Mouse (Mus musculus): ENCODE results near the gene Yars. TPM values are rescaled to one million over a fixed set of nuclear protein-coding genes. Genes with fewer than 3 reads are reported as not detected.
A peak's percentile ranks its signal among the peaks of the same experiment; 100 is the strongest.

The Yars gene
- polyA plus RNA-seq, 1 experiment from 2014 or later = 13.2 TPM

DNA sequence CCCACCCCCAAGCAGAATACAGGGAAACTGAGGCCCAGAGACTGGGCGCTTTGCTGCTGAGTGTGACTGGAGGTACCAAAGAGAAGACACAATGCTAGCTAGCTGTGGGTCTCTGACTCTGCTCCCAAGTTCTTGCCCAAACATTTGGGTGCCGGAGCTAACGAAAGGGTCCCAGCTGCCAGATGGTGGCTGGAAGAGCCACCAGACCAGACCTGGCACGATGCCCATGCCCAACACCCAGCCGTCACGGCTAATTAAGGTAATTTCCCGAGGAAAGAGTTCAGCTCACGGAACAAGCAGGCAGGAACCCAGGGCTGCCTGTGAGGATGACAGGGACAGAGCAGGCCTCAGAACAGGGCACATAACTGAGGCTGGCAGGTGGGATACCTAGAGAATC, 38.4 kb downstream of the Yars start:
- peaks cover 19% of the 10 kb centered on the region for H3K36me3 ChIP-seq (ENCODE audit: inconsistent target)
- H3K27ac ChIP-seq = no peak overlapping the region
- 74% methylated on average over 8 of the region's 8 CpGs for WGBS (ENCODE audit: missing documents)
- no peak overlapping the region for H3K4me3 ChIP-seq (ENCODE audit: inconsistent target)
- peaks cover 79% of the 10 kb centered on the region for H3K79me2 ChIP-seq (ENCODE audit: inconsistent target)

DNA sequence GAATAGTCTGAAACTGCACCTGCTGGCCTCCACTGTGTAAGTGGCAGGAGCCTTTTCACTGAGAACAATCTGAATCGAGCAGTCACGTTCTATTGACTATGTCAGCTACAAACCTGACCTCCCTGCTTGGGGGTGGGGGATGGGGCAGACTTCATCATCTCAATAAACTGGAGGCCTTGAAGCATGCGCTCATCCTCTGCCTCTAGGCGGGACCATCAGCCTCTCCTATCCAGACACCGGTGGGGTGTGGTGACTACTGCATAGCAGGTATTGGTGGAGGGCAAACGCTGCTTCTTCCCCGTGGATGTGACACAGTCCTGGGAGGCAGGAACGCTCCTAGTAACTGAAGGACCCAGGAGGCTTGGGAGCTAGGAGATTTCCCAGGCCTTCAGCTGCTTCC, 41.4 kb downstream of the Yars start:
- Histone ChIP-seq H3K36me3 (ENCODE audit: inconsistent target) (peaks cover 2% of the 10 kb centered on the region; the same call in 1 of the 2 replicates), H3K79me2 (ENCODE audit: inconsistent target) (peaks cover 100% of the 10 kb centered on the region), H3K4me3 (ENCODE audit: inconsistent target) (no peak overlapping the region), H3K27ac (no peak overlapping the region)
- WGBS (ENCODE audit: missing documents) = 97% methylated on average over 8 of the region's 8 CpGs

- H3K79me2 ChIP-seq (ENCODE audit: inconsistent target) = peaks cover 100% of the 10 kb centered on the region
- no peak overlapping the region for H3K4me3 ChIP-seq (ENCODE audit: inconsistent target)
- no peaks in the 10 kb centered on the region for H3K36me3 ChIP-seq (ENCODE audit: inconsistent target)
- WGBS (ENCODE audit: missing documents) = 92% methylated on average over 10 of the region's 12 CpGs
- no peak overlapping the region for H3K27ac ChIP-seq
Measured at GRCm38 (mm10) chr4:129231594-129232450, 42.3 kb downstream of the Yars start.

GRCm38 (mm10) chr4:129232561-129233360, 43.2 kb downstream of the Yars start:
- WGBS (ENCODE audit: missing documents) = 92% methylated on average over 9 of the region's 9 CpGs
- no peaks in the 10 kb centered on the region for H3K36me3 ChIP-seq (ENCODE audit: inconsistent target)
- no peak overlapping the region for H3K27ac ChIP-seq
- peaks cover 100% of the 10 kb centered on the region for H3K79me2 ChIP-seq (ENCODE audit: inconsistent target)
- H3K4me3 ChIP-seq (ENCODE audit: inconsistent target) = no peak overlapping the region

- peaks cover 97% of the 10 kb centered on the region for H3K79me2 ChIP-seq (ENCODE audit: inconsistent target)
- no peak overlapping the region for H3K4me3 ChIP-seq (ENCODE audit: inconsistent target)
- WGBS (ENCODE audit: missing documents) = 40% methylated on average over 7 of the region's 7 CpGs
- peak overlapping the region; percentile 47 for H3K27ac ChIP-seq
- no peaks in the 10 kb centered on the region for H3K36me3 ChIP-seq (ENCODE audit: inconsistent target)
Measured at GRCm38 (mm10) chr4:129234488-129234887, 44.9 kb downstream of the Yars start.

DNA sequence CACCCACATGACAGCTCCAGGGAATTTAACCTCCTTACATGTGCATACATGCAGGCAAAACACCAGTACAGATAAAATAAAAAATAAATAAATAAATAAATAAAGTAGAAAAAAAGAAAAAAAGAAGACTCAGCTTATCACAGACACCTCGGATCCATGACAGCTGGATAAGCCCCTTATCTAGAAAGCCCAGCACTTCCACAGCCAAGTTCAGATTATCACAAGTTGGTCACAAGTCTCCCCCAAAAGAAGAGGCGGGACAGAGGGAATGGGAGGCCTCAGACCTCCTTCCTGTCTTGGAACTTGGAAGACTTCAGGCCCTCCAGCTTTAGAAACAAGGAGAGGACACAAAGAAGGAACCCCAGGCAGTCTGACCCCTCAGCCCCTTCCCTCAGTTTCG, 45.6 kb downstream of the Yars start:
- H3K79me2 ChIP-seq (ENCODE audit: inconsistent target) = peaks cover 97% of the 10 kb centered on the region
- H3K27ac ChIP-seq = no peak overlapping the region
- H3K4me3 ChIP-seq (ENCODE audit: inconsistent target) = no peak overlapping the region
- H3K36me3 ChIP-seq (ENCODE audit: inconsistent target) = no peaks in the 10 kb centered on the region
- 85% methylated on average over 2 of the region's 3 CpGs for WGBS (ENCODE audit: missing documents)

DNA sequence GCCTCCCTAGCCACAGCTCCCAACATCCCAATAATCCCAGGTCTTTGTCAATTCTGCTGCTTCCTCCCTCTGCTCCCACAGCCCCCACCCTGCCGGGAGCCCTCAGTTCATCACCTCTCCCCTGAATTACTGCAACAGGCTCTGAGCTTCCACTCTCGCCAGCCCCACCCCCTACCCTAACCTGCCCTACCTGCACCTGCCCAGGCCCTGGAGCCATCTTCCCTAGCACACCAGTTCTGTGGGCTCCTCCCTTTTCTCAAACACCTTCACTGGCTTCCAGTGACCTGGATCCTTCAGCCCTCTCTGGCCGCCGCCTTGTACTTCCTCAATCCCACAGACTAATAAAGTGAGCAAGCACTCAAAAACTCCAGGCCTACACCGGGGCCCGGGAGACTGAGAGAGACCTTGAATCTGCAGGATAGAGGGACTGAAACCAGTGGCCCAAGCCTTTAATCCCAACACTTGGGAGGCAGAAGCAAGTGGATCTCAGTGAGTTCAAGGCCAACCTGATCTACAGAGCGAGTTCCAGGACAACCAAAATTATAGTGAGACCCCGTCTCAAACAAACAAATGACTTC, 46.8 kb downstream of the Yars start:
- Histone ChIP-seq H3K36me3 (ENCODE audit: inconsistent target) (no peaks in the 10 kb centered on the region), H3K79me2 (ENCODE audit: inconsistent target) (peaks cover 97% of the 10 kb centered on the region), H3K4me3 (ENCODE audit: inconsistent target) (no peak overlapping the region), H3K27ac (no peak overlapping the region)
- WGBS (ENCODE audit: missing documents) = 65% methylated on average over 8 of the region's 8 CpGs

DNA sequence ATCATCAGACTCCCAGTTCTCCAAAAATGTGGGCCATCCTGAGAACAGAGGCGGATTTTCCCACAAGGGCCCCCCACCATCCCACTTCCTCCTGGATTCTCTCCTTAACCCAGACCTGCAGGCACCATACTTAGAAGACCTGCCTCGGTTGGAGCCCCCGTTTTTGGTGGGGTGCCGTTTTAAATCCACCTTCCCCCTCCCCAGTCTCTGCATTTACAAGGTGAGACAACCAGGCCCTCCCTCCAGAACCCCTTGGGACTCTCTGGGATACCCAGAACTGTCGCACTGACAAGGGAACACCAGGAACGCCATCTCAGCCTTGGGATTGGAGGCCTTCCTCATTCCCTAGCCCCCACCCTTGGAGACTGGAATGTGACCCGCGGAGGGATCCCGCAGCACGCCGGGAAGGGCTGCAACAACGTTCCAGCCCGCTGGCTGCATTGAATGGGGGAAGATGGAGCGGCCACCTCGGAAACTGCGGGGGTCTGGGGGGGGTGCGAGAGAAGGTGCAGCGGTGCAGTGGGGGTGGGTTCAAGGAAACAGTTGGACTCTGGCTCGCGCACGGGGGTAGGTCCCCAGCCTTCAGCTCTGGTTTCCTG, 48.4 kb downstream of the Yars start:
- H3K27ac ChIP-seq = no peak overlapping the region
- H3K79me2 ChIP-seq (ENCODE audit: inconsistent target) = peaks cover 97% of the 10 kb centered on the region
- H3K36me3 ChIP-seq (ENCODE audit: inconsistent target) = no peaks in the 10 kb centered on the region
- H3K4me3 ChIP-seq (ENCODE audit: inconsistent target) = no peak overlapping the region
- WGBS (ENCODE audit: missing documents) = 76% methylated on average over 14 of the region's 21 CpGs

DNA sequence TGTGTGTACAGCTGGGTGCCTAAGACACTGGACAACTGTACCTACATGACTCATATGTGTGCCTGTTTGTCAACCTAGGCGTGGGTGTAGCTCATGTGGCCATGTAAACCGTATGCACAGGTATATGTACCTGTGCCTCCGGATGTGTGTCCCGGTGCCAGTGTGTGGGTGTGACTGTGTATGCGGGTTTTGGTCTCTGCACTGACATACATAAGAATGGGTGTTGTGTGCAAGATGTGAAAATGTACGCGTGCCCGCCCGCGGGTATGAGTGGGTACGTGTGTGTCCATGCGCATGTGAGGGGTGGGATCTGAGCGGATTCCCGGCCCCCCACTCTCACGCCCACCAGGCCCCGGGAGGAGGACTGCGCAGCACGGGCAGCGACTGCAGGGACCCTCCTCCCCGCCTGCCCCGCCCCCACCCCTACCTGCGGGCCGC, 49.0 kb downstream of the Yars start:
- H3K4me3 ChIP-seq (ENCODE audit: inconsistent target) = no peak overlapping the region
- H3K36me3 ChIP-seq (ENCODE audit: inconsistent target) = no peaks in the 10 kb centered on the region
- 32% methylated on average over 19 of the region's 23 CpGs for WGBS (ENCODE audit: missing documents)
- no peak overlapping the region for H3K27ac ChIP-seq
- H3K79me2 ChIP-seq (ENCODE audit: inconsistent target) = peaks cover 97% of the 10 kb centered on the region

DNA sequence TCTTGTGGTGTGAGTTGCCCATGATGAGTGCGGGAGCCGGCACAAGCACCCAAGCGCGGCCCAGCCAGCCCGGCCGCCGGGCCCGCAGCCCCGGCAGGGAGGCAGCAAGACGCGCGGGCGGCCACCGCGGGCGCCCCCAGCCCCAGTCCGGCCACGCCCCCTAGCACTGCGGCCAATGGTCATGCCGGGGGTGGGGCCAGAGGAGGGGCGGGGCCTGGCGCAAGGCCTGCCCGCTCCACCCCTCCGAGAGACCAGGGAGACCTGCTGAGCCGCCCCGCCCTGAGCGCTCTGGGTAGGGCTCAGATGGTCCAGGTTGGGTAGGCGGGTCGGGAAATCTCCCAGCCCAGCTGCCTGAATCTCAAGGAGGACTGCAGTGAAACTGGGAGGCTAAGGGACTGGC, 49.5 kb downstream of the Yars start:
- Histone ChIP-seq H3K79me2 (ENCODE audit: inconsistent target) (peaks cover 97% of the 10 kb centered on the region), H3K36me3 (ENCODE audit: inconsistent target) (no peaks in the 10 kb centered on the region), H3K27ac (no peak overlapping the region), H3K4me3 (ENCODE audit: inconsistent target) (no peak overlapping the region; the same call in 1 of the 2 replicates)
- WGBS (ENCODE audit: missing documents) = 12% methylated on average over 28 of the region's 29 CpGs

- 40% methylated on average over 5 of the region's 7 CpGs for WGBS (ENCODE audit: missing documents)
- Histone ChIP-seq H3K79me2 (ENCODE audit: inconsistent target) (peaks cover 97% of the 10 kb centered on the region), H3K4me3 (ENCODE audit: inconsistent target) (no peak overlapping the region), H3K36me3 (ENCODE audit: inconsistent target) (no peaks in the 10 kb centered on the region), H3K27ac (no peak overlapping the region)
Measured at GRCm38 (mm10) chr4:129241898-129242297, 52.3 kb downstream of the Yars start.

DNA sequence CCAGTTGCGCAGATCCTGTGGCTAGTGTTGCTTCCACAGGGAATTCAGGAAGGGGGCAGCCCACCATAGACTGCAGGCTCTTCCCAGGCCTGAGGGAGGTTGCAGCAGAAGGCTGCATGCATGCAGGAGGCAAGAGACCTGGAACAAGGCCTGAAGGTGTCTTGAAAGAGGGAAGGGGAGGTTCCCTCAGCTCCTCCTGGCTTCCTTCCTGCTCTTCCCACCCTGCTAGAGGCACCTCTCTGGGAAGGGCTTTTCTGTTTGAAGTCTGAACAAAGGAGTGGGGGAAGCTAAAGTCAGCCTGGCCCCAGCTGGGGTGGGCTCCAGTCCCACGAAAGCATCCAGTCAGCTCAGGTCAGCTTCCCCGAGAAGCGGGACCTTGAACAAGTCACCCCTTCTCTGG, 52.8 kb downstream of the Yars start:
- Histone ChIP-seq H3K79me2 (ENCODE audit: inconsistent target) (peaks cover 97% of the 10 kb centered on the region), H3K4me3 (ENCODE audit: inconsistent target) (no peak overlapping the region), H3K27ac (no peak overlapping the region), H3K36me3 (ENCODE audit: inconsistent target) (no peaks in the 10 kb centered on the region)
- 90% methylated on average over 4 of the region's 4 CpGs for WGBS (ENCODE audit: missing documents)

- Histone ChIP-seq H3K4me3 (ENCODE audit: inconsistent target) (no peak overlapping the region), H3K79me2 (ENCODE audit: inconsistent target) (peaks cover 97% of the 10 kb centered on the region), H3K27ac (no peak overlapping the region), H3K36me3 (ENCODE audit: inconsistent target) (no peaks in the 10 kb centered on the region)
- WGBS (ENCODE audit: missing documents) = 95% methylated on average over 4 of the region's 4 CpGs
Measured at GRCm38 (mm10) chr4:129242761-129243160, 53.2 kb downstream of the Yars start.

DNA sequence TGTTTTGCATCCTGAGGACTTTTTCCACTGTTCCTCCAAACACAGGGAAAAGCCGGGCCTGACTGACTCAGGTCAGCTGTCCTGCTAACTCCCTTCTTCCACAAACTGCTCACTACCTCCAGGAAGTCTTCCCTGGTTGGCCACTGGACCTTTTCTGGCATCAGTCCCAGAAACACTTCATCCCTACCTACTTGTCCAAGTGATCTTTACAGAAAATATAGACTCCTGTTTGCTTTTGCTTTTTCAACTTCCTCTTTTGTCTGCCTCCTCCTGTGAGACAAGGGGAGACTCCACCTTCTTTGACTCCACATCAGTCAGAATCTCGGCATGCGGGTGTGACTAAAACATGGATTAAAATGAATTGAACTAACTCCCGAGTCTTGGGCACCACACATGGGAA, 55.2 kb downstream of the Yars start:
- peak overlapping the region; percentile 0; the same call in 1 of the 2 replicates for H3K27ac ChIP-seq
- no peak overlapping the region; the same call in 1 of the 2 replicates for H3K4me3 ChIP-seq (ENCODE audit: inconsistent target)
- H3K36me3 ChIP-seq (ENCODE audit: inconsistent target) = no peaks in the 10 kb centered on the region
- 12% methylated on average over 4 of the region's 4 CpGs for WGBS (ENCODE audit: missing documents)
- H3K79me2 ChIP-seq (ENCODE audit: inconsistent target) = peaks cover 82% of the 10 kb centered on the region

Measured in macrophage (primary cell).